Mouse (Mus musculus) gastrocnemius, postnatal 25 days (tissue): ENCODE data around the gene Bola1. TPM values are rescaled to one million over a fixed set of nuclear protein-coding genes. Genes with fewer than 3 reads are reported as not detected.
"Not testable (repeated sequence)": the region's sequence is repeated elsewhere in the genome, so short reads cannot be mapped to it uniquely, and the experiment has no call there.

Experiments
- DNase-seq: peaks from one replicate; pipeline ENCODE4 v3.0.0; 2022
- long read RNA-seq, 2 experiments: library from polyadenylated mRNA; stranded (forward); transcript quantifications; one replicate each; pipeline ENCODE4 v2.0.0; 2021
- total RNA-seq, 2 experiments: library from RNA; stranded (reverse); gene quantifications; 1 replicate in 1 of 2; 2 replicates in 1 of 2; pipeline ENCODE4 v1.2.3; 2021

Bola1 gene
- 10 to 100 TPM; 22.4 to 28.2 TPM for total RNA-seq
- long read RNA-seq, experiment 1, transcript Bola1-201 (2 exons, 729 nt), result major isoform, 81 of 83 reads
- long read RNA-seq, experiment 1, partial matches to known transcripts, result 0 of 83 reads
- long read RNA-seq, experiment 1, other reads (novel, unspliced or antisense), result 2 of 83 reads
- long read RNA-seq, experiment 2, transcript Bola1-201 (2 exons, 729 nt), result major isoform, 51 of 56 reads
- long read RNA-seq, experiment 2, partial matches to known transcripts, result 0 of 56 reads
- long read RNA-seq, experiment 2, other reads (novel, unspliced or antisense), result 5 of 56 reads

DNA sequence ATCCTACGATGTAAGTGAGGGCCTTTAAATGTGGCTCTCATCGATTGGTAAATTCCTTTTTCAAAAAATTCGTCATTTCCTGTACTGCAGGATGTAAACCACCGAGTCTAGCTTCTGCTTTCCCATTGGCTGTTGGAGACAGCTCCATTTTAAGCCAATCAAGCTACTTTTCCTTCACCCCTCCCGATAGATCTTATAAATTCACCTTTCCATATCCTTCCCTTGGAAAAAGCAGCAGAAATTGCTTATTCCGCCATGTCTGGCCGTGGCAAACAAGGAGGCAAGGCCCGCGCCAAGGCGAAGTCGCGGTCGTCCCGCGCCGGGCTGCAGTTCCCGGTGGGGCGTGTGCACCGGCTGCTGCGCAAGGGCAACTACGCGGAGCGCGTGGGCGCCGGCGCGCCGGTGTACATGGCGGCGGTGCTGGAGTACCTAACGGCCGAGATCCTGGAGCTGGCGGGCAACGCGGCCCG, at the start of gene Bola1, which contains the start of gene Hist2h2ab:
Bola1 (minus strand) TSS at position 49 of the 470 bp plus-strand sequence.
Hist2h2ab (plus strand) TSS at position 205 of the 470 bp plus-strand sequence.
- peak; percentile 73 for DNase-seq

DNA sequence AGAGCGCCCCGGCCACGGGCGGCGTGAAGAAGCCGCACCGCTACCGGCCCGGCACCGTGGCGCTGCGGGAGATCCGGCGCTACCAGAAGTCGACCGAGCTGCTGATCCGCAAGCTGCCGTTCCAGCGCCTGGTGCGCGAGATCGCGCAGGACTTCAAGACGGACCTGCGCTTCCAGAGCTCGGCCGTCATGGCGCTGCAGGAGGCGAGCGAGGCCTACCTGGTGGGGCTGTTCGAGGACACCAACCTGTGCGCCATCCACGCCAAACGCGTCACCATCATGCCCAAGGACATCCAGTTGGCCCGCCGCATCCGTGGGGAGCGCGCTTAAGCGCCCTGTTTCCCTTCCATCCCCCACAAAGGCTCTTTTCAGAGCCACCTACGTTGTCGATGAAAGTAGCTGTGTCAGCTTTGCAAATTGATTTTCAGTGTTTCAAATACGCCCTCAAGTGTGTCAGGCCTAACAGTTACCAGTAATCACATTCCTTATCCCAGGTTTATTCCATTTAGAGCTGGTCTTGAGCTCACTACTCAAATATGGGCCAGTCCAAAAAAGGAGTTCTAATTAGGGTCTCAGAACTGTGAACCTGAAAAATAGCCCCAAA, 49.4 kb upstream of the Bola1 start:
- DNase-seq, result not testable (repeated sequence)

- DNase-seq, result peak; percentile 74
Measured at GRCm38 (mm10) chr3:96268051-96268775, 48.7 kb upstream of the Bola1 start, which contains the start of gene Hist2h3b. Gene Hist2h3b (plus strand): TSS chr3:96268654.

DNA sequence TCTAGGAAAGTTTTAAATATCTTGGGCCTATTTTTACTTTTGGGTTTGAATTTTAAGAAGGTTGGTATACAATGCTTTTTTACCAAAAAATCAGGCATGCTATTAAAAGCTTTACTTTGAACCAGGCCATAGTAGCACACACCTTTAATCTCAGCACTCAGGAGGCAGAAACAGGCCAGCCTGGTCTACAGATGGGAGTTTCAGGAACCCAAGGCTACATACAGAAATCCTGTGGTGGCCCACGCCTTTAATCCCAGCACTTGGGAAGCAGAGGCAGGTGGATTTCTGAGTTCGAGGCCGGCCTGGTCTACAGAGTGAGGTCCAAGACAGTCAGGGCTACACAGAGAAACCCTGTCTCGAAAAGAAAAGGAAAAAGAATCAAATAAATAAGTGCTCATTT, 48.0 kb upstream of the Bola1 start:
- no peak for DNase-seq

GRCm38 (mm10) chr3:96266132-96266710, 46.7 kb upstream of the Bola1 start:
- no peak for DNase-seq

- DNase-seq, result no peak
Measured at GRCm38 (mm10) chr3:96264404-96264949, 45.0 kb upstream of the Bola1 start.

GRCm38 (mm10) chr3:96263558-96264403, 44.3 kb upstream of the Bola1 start:
- no peak for DNase-seq

GRCm38 (mm10) chr3:96262979-96263550, 43.6 kb upstream of the Bola1 start, which contains the start of gene Hist2h4:
Gene Hist2h4 (minus strand): TSS chr3:96263311.
- peak; percentile 92 for DNase-seq

DNA sequence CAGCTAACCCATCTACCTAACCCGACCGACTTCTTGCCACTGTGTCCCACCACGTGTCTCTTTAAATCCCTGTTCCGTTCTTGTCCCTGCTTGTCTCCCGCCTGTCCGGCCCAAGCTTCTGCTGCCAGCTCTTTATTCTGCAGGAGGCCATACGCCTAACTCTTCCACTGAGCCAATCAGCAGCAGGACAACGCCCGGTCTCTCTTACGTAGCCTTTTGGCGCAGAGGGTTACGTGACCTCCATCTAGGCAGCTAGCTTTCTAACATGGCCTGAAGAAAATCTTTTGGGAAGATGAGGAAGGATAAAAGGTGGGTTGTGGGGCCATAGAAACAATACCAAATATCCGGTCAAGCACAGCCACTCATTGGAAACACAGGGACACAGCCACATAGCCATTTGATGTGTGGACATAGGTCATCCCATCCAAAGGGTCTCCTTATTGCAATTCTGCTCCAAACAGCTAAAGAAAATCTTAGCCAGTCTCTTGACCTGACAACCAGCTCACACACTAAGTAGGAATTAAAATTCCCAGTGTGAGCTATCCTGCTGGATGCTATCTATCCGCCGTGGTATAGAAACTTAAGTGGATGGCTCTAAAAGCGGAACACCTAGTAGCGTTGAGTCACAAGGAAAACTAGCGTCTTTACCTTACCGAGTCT, 42.8 kb upstream of the Bola1 start:
- DNase-seq, result peak; percentile 86

DNA sequence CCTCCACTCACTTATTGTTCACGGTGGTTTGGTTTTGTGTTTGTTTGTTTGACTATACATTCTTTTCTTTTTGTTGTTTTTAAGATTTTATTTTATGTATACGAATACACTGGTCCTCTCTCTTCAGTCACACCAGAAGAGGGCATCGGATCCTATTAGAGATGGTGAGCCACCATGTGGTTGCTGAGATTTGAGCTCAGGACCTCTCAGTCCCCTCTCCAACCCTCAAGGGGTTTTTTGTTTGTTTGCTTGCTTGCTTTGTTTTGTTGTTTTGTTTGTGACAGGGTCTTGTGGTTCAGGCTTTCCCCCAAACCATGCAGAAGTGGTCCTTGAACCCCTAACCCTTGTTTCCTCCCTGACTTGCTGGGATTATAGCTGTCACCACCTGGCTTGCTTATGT, 42.1 kb upstream of the Bola1 start:
- DNase-seq, result no peak

GRCm38 (mm10) chr3:96260220-96260619, 40.7 kb upstream of the Bola1 start:
- no peak for DNase-seq

GRCm38 (mm10) chr3:96257190-96257589, 37.7 kb upstream of the Bola1 start:
- no peak for DNase-seq

- DNase-seq, result no peak
Measured at GRCm38 (mm10) chr3:96255926-96256593, 36.6 kb upstream of the Bola1 start.

GRCm38 (mm10) chr3:96254683-96255355, 35.3 kb upstream of the Bola1 start:
- no peak for DNase-seq

DNA sequence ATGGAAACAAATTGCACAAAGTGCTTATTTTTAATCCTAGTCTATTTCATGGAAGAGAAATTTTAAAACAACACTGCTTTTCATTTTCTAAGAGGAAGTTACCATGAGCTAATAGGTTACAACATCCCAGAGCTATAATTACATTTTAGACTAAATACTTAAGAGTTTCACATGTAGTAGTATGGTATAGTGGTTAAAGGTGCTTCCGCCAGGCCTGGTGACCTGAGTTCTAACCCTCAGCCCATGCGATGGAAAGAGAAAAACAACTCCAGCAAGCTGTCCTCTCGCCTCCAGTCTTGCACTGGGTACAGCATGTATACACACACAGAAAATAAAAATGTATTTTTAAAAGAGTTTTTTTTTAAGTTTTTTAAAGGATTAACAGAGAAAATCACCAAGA, 32.3 kb upstream of the Bola1 start:
- no peak for DNase-seq

DNA sequence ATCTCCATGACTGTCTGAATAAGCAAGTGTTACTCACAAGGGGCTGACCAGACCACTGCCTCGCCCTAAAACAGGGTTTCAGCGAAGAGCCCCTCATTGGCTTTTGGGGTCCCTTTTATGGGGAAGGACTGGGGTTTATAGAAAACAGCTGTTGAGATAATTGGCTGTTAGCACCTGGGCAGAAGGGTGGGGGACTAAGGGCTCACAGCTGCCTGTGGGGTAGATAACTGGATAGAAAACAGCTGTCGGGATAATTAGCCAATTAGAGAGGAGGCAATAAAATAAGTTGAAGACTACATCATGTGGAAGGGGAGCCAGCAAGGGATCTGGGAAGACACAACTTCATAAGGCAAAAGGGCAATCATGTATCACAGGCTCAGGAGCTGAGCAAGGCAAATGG, 31.4 kb upstream of the Bola1 start:
- no peak for DNase-seq

- DNase-seq, result no peak
Measured at GRCm38 (mm10) chr3:96249034-96249345, 29.5 kb upstream of the Bola1 start.

- no peak for DNase-seq
Measured at GRCm38 (mm10) chr3:96248141-96249033, 28.9 kb upstream of the Bola1 start.
